Mouse (Mus musculus) limb, embryonic 12.5 days (tissue): ENCODE measurements around the gene Crybb1. TPM values are rescaled to one million over a fixed set of nuclear protein-coding genes. Genes with fewer than 3 reads are reported as not detected.

Experiments used
- ATAC-seq: fragments of 200-750 bp; cut with Nextera tagmentation; 2 replicates; pipeline ENCODE4 v1.8.0; 2017; ENCODE audit warnings: low read depth, moderate TSS enrichment; ENCODE audit not compliant: insufficient number of reproducible peaks, insufficient read depth, low FRiP score, low TSS enrichment
- H3K27ac ChIP-seq: fragments of 300-500 bp; sonication (generic); 2 replicates; pipeline ENCODE4 v1.5.1; 2016; ENCODE audit warnings: mild to moderate bottlenecking, moderate library complexity
- H3K27me3 ChIP-seq: fragments of 300-500 bp; sonication (generic); 2 replicates; pipeline ENCODE4 v1.6.1; 2016; ENCODE audit warnings: mild to moderate bottlenecking, moderate library complexity
- H3K36me3 ChIP-seq: fragments of 300-500 bp; sonication (generic); 2 replicates; pipeline ENCODE4 v1.6.1; 2016; ENCODE audit warnings: mild to moderate bottlenecking, moderate library complexity
- H3K4me1 ChIP-seq: fragments of 300-500 bp; sonication (generic); replicated peaks from 2 replicates; pipeline ENCODE4 v1.6.1; 2016
- H3K4me2 ChIP-seq: fragments of 300-500 bp; sonication (generic); 2 replicates; pipeline ENCODE4 v1.6.1; 2016; ENCODE audit warnings: mild to moderate bottlenecking, moderate library complexity
- H3K4me3 ChIP-seq: fragments of 300-500 bp; sonication (generic); replicated peaks from 2 replicates; pipeline ENCODE4 v1.5.1; 2016; ENCODE audit warnings: mild to moderate bottlenecking
- H3K9ac ChIP-seq: fragments of 300-500 bp; sonication (generic); replicated peaks from 2 replicates; pipeline ENCODE4 v1.6.1; 2016; ENCODE audit warnings: mild to moderate bottlenecking, moderate library complexity
- H3K9me3 ChIP-seq: fragments of 300-500 bp; sonication (generic); 2 replicates; pipeline ENCODE4 v1.6.1; 2016; ENCODE audit warnings: mild to moderate bottlenecking, moderate library complexity
- WGBS: fragments of 180-500 bp; shearing (Covaris S2); methylation state at CpG from one replicate; pipeline ENCODE4 v1.1.7; 2016; 5-methylcytosine and 5-hydroxymethylcytosine counted together
- polyA plus RNA-seq: library from polyadenylated mRNA; unstranded; fragments of >200 nt; fragmentation: Nextera tagmentation; extraction: Ambion mirVana; gene quantifications from 2 replicates; pipeline ENCODE4 v1.2.1, GENCODE M21; 2016

The Crybb1 gene
- polyA plus RNA-seq, 1 experiment from 2014 or later, result 0.28 TPM

- WGBS, result 90% methylated on average over 2 of the region's 2 CpGs
- H3K4me3 ChIP-seq, result no peak overlapping the region
- no peak overlapping the region for H3K9ac ChIP-seq
- 0 out of 2 replicates have a peak, but pooled peaks cover 4% of the 10 kb centered on the region for H3K36me3 ChIP-seq
- H3K4me2 ChIP-seq, result no peak overlapping the region
- ATAC-seq, result no peak
- H3K9me3 ChIP-seq, result no peaks in the 10 kb centered on the region
- H3K27me3 ChIP-seq, result no peaks in the 10 kb centered on the region
- H3K27ac ChIP-seq, result no peak overlapping the region
- H3K4me1 ChIP-seq, result peaks cover 4% of the 10 kb centered on the region; the same call in 1 of the 2 replicates
Observed at GRCm38 (mm10) chr5:112287652-112288051, 32.0 kb downstream of the Crybb1 start.

DNA sequence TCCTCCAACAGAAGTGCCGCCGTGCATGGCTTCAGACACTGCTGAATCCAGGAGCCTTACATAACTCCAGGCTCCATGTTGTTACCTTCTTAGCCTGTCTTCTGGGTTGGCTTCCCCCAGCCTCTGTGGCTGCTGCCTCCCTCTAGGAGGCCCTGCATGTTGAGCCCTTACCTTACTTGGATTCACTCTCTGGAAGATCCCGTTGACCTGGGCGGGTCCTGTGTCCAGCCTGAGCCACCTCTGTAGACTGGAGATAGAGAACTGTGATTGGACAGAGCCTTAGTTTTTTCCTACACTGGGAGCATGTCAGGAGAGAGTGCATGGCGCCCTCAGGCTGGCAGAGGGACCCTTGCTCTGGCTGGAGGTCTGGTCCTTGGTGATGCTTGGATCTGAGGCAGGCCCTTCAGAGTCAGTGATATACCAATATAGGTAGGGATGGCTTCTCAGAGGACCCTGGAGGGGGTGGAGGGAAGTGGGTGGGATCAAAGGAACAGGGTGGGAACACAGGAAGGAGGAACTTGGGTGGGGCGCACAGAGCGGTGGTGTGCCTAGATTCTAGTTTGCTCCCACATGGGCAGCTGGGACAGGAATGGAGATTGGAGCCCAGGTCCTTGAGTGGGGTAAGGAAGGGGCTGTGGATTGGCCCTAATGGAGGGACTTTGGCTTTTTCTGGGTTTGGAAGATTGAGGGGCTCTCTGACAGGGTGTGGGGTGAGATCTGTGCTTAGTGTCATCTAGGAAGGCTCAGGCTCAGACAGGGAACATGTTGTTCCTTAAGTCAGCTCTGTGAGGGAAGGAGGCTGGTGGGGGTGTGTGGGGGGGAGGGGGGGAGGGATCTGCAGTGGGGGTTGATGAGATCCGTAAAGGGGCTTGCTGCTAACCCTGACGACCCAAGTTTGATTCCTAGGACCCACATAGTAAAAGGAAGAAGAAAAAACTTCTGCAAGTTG, 32.9 kb downstream of the Crybb1 start:
- Histone ChIP-seq H3K9me3 (no peaks in the 10 kb centered on the region), H3K27ac (no peak overlapping the region), H3K4me1 (0 out of 2 replicates have a peak, but pooled peaks cover 3% of the 10 kb centered on the region), H3K9ac (no peak overlapping the region), H3K4me2 (no peak overlapping the region), H3K4me3 (no peak overlapping the region), H3K36me3 (0 out of 2 replicates have a peak, but pooled peaks cover 4% of the 10 kb centered on the region), H3K27me3 (no peaks in the 10 kb centered on the region)
- no peak for ATAC-seq
- 79% methylated on average over 9 of the region's 9 CpGs for whole genome bisulfite sequencing

DNA sequence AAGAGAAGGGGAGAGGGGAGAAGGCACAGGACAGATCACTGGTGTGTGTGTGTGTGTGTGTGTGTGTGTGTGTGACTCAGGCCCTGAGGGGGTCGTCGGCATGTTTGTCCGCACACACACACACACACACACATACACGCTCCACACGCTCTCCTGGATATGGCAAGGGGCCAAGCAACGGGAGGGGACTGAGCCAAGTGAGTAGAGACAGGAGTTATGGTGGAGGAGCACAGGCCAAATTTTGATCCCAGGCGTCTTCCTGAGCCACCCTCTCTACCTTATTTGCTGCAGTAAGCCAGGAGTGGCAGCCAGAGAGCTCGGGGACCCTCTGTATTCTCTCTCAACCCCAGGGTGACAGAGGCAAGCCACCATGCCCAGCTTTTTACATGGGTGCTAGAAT, 33.6 kb downstream of the Crybb1 start:
- no peaks in the 10 kb centered on the region for H3K9me3 ChIP-seq
- no peak overlapping the region for H3K27ac ChIP-seq
- 0 out of 2 replicates have a peak, but pooled peaks cover 3% of the 10 kb centered on the region for H3K4me1 ChIP-seq
- no peak overlapping the region for H3K4me2 ChIP-seq
- ATAC-seq, result no peak
- H3K9ac ChIP-seq, result no peak overlapping the region
- no peaks in the 10 kb centered on the region for H3K27me3 ChIP-seq
- WGBS, result 86% methylated on average over 7 of the region's 8 CpGs
- H3K4me3 ChIP-seq, result no peak overlapping the region
- H3K36me3 ChIP-seq, result 0 out of 2 replicates have a peak, but pooled peaks cover 2% of the 10 kb centered on the region

DNA sequence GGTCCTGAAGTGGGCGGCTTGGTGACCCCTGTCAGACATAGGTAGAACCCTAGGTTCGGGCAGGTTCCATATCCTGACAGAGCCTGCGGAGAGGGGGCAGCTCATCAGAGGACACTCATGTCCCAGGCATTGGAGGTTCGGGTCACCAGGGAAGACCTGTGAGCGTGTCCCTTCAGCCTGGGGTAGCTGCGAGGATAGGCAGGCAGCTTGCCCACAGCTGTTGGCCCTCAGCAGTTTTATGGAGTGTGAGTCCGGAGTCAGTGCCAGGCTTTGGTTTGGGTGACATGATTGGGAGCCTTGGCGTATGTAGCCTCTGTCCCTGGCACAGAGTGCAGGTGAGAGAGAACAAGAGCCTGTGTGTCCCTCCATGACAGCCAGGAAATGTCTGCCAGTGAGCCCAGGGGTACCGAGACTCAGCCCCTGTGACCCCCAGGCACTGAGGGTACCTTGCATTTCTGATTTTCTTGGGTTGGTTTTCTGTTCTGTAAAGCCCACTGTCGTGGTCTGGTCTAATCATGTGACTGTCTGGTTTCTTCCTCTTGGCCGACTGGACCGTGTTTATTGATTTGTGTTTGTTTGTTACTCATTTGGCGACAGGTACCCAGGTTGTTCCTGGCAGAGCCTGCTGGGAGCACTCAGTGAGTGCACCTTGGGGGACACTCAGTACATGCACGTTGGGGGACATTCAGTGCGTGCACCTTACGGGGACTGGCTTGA, 34.4 kb downstream of the Crybb1 start:
- Histone ChIP-seq H3K27ac (no peak overlapping the region), H3K27me3 (no peaks in the 10 kb centered on the region), H3K36me3 (no peaks in the 10 kb centered on the region), H3K4me1 (peaks cover 8% of the 10 kb centered on the region), H3K4me2 (no peak overlapping the region), H3K4me3 (no peak overlapping the region), H3K9ac (no peak overlapping the region), H3K9me3 (no peaks in the 10 kb centered on the region)
- ATAC-seq, result no peak
- WGBS, result 84% methylated on average over 16 of the region's 16 CpGs

DNA sequence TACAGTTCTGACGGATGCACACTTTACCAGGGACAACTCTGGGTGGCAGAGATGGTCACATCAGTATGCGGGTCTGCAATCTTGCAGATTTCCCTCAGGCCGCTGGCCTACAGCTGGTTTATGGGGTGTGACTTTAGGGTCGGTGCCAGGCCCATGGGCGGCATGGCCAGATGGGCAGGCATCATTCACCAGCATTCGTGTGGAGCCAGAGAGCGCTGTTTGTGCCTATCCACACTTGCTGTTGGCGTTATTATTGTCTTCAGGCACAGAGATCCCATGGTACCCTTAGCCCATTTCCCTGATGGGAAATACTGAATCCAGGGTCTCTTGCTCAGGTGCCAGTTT, 34.9 kb downstream of the Crybb1 start:
- peaks cover 10% of the 10 kb centered on the region for H3K4me1 ChIP-seq

GRCm38 (mm10) chr5:112291866-112292265, 36.3 kb downstream of the Crybb1 start:
- H3K4me1 ChIP-seq, result peaks cover 10% of the 10 kb centered on the region
- H3K27ac ChIP-seq, result no peak overlapping the region
- H3K9ac ChIP-seq, result no peak overlapping the region
- no peak for ATAC-seq
- H3K36me3 ChIP-seq, result no peaks in the 10 kb centered on the region
- no peak overlapping the region for H3K4me2 ChIP-seq
- H3K9me3 ChIP-seq, result no peaks in the 10 kb centered on the region
- 87% methylated on average over 5 of the region's 5 CpGs for WGBS
- no peaks in the 10 kb centered on the region for H3K27me3 ChIP-seq
- no peak overlapping the region for H3K4me3 ChIP-seq

More for the DNA sequence above, 34.9 kb downstream of the Crybb1 start:
- H3K27me3 ChIP-seq, result no peaks in the 10 kb centered on the region
- no peaks in the 10 kb centered on the region for H3K36me3 ChIP-seq
- no peak overlapping the region for H3K4me2 ChIP-seq
- H3K9me3 ChIP-seq, result no peaks in the 10 kb centered on the region
- H3K9ac ChIP-seq, result no peak overlapping the region
- WGBS, result 89% methylated on average over 8 of the region's 8 CpGs
- H3K4me3 ChIP-seq, result no peak overlapping the region
- no peak for ATAC-seq
- no peak overlapping the region for H3K27ac ChIP-seq

- Histone ChIP-seq H3K4me3 (no peak overlapping the region), H3K27me3 (no peaks in the 10 kb centered on the region), H3K36me3 (no peaks in the 10 kb centered on the region), H3K27ac (no peak overlapping the region), H3K9ac (no peak overlapping the region), H3K4me2 (no peak overlapping the region), H3K4me1 (peaks cover 10% of the 10 kb centered on the region), H3K9me3 (no peaks in the 10 kb centered on the region)
- no peak for ATAC-seq
- 76% methylated on average over 17 of the region's 17 CpGs for WGBS
Observed at GRCm38 (mm10) chr5:112292343-112292980, 36.8 kb downstream of the Crybb1 start.

- no peak overlapping the region for H3K9ac ChIP-seq
- no peaks in the 10 kb centered on the region for H3K36me3 ChIP-seq
- H3K4me3 ChIP-seq, result no peak overlapping the region
- WGBS, result 81% methylated on average over 2 of the region's 2 CpGs
- H3K27ac ChIP-seq, result no peak overlapping the region
- ATAC-seq, result no peak
- H3K4me1 ChIP-seq, result peaks cover 10% of the 10 kb centered on the region
- no peak overlapping the region for H3K4me2 ChIP-seq
- no peaks in the 10 kb centered on the region for H3K27me3 ChIP-seq
- no peaks in the 10 kb centered on the region for H3K9me3 ChIP-seq
Observed at GRCm38 (mm10) chr5:112293800-112294199, 38.2 kb downstream of the Crybb1 start.

GRCm38 (mm10) chr5:112294696-112295095, 39.1 kb downstream of the Crybb1 start:
- Histone ChIP-seq H3K27ac (no peak overlapping the region), H3K27me3 (no peaks in the 10 kb centered on the region), H3K9ac (no peak overlapping the region), H3K9me3 (no peaks in the 10 kb centered on the region), H3K4me2 (no peak overlapping the region), H3K4me3 (no peak overlapping the region), H3K4me1 (peaks cover 10% of the 10 kb centered on the region), H3K36me3 (no peaks in the 10 kb centered on the region)
- WGBS, result 75% methylated on average over 4 of the region's 4 CpGs
- no peak for ATAC-seq

DNA sequence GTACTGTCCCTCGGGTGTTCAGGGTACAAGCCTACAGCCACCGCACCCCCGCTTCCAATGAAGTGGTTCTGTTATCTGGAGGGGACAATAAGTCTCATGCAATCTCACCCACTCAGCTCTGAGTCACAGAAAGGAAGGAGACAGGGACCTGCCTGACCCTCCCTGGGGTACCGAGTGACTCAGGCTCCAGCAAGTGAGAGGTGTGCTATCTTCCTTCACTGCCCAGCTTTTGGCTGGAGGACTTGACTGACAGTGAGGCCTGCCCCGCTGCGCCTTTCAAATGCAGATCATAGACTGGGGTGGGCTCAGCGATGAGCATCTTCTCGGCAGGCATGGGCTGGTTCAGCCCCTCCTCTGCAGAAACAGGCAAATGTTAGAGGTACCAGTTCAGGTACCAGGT, 39.5 kb downstream of the Crybb1 start:
- 49% methylated on average over 8 of the region's 8 CpGs for WGBS
- H3K36me3 ChIP-seq, result no peaks in the 10 kb centered on the region
- H3K9ac ChIP-seq, result no peak overlapping the region
- no peak for ATAC-seq
- no peaks in the 10 kb centered on the region for H3K9me3 ChIP-seq
- H3K4me3 ChIP-seq, result no peak overlapping the region
- peaks cover 10% of the 10 kb centered on the region for H3K4me1 ChIP-seq
- H3K27me3 ChIP-seq, result no peaks in the 10 kb centered on the region
- no peak overlapping the region for H3K27ac ChIP-seq
- no peak overlapping the region for H3K4me2 ChIP-seq

DNA sequence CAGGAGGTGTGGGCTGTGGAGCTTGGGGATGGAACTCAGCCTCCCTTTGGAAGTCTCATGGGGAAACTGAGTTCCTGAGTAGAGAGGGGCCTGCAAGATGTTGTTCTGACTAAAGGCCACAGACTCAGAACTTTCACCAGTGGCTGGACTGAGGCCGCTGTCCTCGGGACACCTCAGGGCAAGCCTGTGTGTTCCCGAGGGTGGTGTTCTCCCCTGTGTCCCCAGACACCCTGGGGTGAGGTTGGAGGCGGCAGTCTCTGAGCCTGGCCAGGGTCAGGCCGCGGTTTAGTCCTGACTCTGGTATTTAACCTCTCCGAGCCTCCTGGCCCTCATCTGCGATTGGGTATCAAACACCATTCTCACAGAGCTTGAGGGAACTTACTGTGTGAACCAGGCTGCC, 39.9 kb downstream of the Crybb1 start:
- ATAC-seq, result no peak
- 66% methylated on average over 8 of the region's 8 CpGs for WGBS
- Histone ChIP-seq H3K9ac (no peak overlapping the region), H3K4me3 (no peak overlapping the region), H3K27ac (no peak overlapping the region), H3K4me2 (no peak overlapping the region), H3K9me3 (no peaks in the 10 kb centered on the region), H3K27me3 (no peaks in the 10 kb centered on the region), H3K4me1 (peaks cover 10% of the 10 kb centered on the region), H3K36me3 (no peaks in the 10 kb centered on the region)
